Mouse (Mus musculus): ENCODE results near the gene Fer1l5. TPM values are rescaled to one million over a fixed set of nuclear protein-coding genes. Genes with fewer than 3 reads are reported as not detected.

Gene Fer1l5
- polyA plus RNA-seq, 1 experiment from 2014 or later = 1.3 TPM

- WGBS = 48% methylated on average over 12 of the region's 12 CpGs
- H3K4me1 ChIP-seq (replicated peaks) = peaks cover 15% of the 10 kb centered on the region
- no peak overlapping the region for H3K27ac ChIP-seq (ENCODE audit: poor library complexity, severe bottlenecking)
- no peaks in the 10 kb centered on the region for H3K27me3 ChIP-seq (replicated peaks)
- H3K9ac ChIP-seq = peak overlapping the region; percentile 97
- H3K9me3 ChIP-seq (replicated peaks) = no peaks in the 10 kb centered on the region
- H3K36me3 ChIP-seq = peaks cover 32% of the 10 kb centered on the region
- H3K4me2 ChIP-seq = peak overlapping the region; percentile 86
- ATAC-seq (ENCODE audit: insufficient number of reproducible peaks, low FRiP score) = no peak
- H3K4me3 ChIP-seq = peak overlapping the region; percentile 77
These were observed 4.4 kb upstream of the Fer1l5 start for GRCm38 (mm10) chr1:36367698-36368097.

GRCm38 (mm10) chr1:36368112-36368968 lies 3.8 kb upstream of the Fer1l5 start:
- ATAC-seq (ENCODE audit: insufficient number of reproducible peaks, low FRiP score) = peak; percentile 90
- peak overlapping the region; percentile 77 for H3K4me3 ChIP-seq
- H3K36me3 ChIP-seq = peaks cover 26% of the 10 kb centered on the region
- no peaks in the 10 kb centered on the region for H3K9me3 ChIP-seq (replicated peaks)
- peaks cover 15% of the 10 kb centered on the region for H3K4me1 ChIP-seq (replicated peaks)
- H3K27me3 ChIP-seq (replicated peaks) = no peaks in the 10 kb centered on the region
- H3K9ac ChIP-seq = peak overlapping the region; percentile 97
- H3K4me2 ChIP-seq = peak overlapping the region; percentile 86
- WGBS = 4% methylated on average over 53 of the region's 55 CpGs
- peak overlapping the region; percentile 65 for H3K27ac ChIP-seq (ENCODE audit: poor library complexity, severe bottlenecking)

GRCm38 (mm10) chr1:36368969-36369645 lies 3.0 kb upstream of the Fer1l5 start, which contains the start of gene Kansl3:
TSS of gene Kansl3 (minus strand) at chr1:36369181.
- Histone ChIP-seq H3K27me3 (replicated peaks) (no peaks in the 10 kb centered on the region), H3K9ac (peak within 1 kb of the TSS; percentile 97)
- WGBS = 3% methylated on average over 61 of the region's 61 CpGs

GRCm38 (mm10) chr1:36370918-36371317 lies 1.2 kb upstream of the Fer1l5 start:
- Histone ChIP-seq H3K36me3 (peaks cover 8% of the 10 kb centered on the region), H3K27ac (ENCODE audit: poor library complexity, severe bottlenecking) (no peak overlapping the region), H3K9me3 (replicated peaks) (no peaks in the 10 kb centered on the region), H3K9ac (no peak overlapping the region), H3K4me1 (replicated peaks) (peaks cover 15% of the 10 kb centered on the region), H3K4me2 (no peak overlapping the region), H3K4me3 (no peak overlapping the region), H3K27me3 (replicated peaks) (no peaks in the 10 kb centered on the region)
- 79% methylated on average over 6 of the region's 6 CpGs for WGBS
- ATAC-seq (ENCODE audit: insufficient number of reproducible peaks, low FRiP score) = no peak

More at GRCm38 (mm10) chr1:36368969-36369645, 3.0 kb upstream of the Fer1l5 start, which contains the start of gene Kansl3:
- peak; percentile 88 for ATAC-seq (ENCODE audit: insufficient number of reproducible peaks, low FRiP score)
- H3K27ac ChIP-seq (ENCODE audit: poor library complexity, severe bottlenecking) = peak within 1 kb of the TSS; percentile 65
- peaks cover 15% of the 10 kb centered on the region for H3K4me1 ChIP-seq (replicated peaks)
- H3K4me2 ChIP-seq = peak within 1 kb of the TSS; percentile 86
- no peaks in the 10 kb centered on the region for H3K9me3 ChIP-seq (replicated peaks)
- peak within 1 kb of the TSS; percentile 77 for H3K4me3 ChIP-seq
- H3K36me3 ChIP-seq = peaks cover 19% of the 10 kb centered on the region

- no peaks in the 10 kb centered on the region for H3K36me3 ChIP-seq
- no peak overlapping the region for H3K9ac ChIP-seq
- H3K27me3 ChIP-seq (replicated peaks) = no peaks in the 10 kb centered on the region
- H3K4me2 ChIP-seq = no peak overlapping the region
- no peak for ATAC-seq (ENCODE audit: insufficient number of reproducible peaks, low FRiP score)
- H3K4me1 ChIP-seq (replicated peaks) = no peaks in the 10 kb centered on the region
- 61% methylated on average over 6 of the region's 6 CpGs for WGBS
- no peak overlapping the region for H3K27ac ChIP-seq (ENCODE audit: poor library complexity, severe bottlenecking)
- no peaks in the 10 kb centered on the region for H3K9me3 ChIP-seq (replicated peaks)
- no peak overlapping the region for H3K4me3 ChIP-seq
These were observed 6.8 kb downstream of the Fer1l5 start for GRCm38 (mm10) chr1:36378880-36379279.

GRCm38 (mm10) chr1:36379582-36379981 lies 7.5 kb downstream of the Fer1l5 start:
- H3K4me2 ChIP-seq = no peak overlapping the region
- peaks cover 1% of the 10 kb centered on the region; the same call in 1 of the 2 replicates for H3K4me1 ChIP-seq (replicated peaks)
- 75% methylated on average over 4 of the region's 4 CpGs for WGBS
- no peak overlapping the region for H3K4me3 ChIP-seq
- no peaks in the 10 kb centered on the region for H3K36me3 ChIP-seq
- H3K9ac ChIP-seq = no peak overlapping the region
- H3K27me3 ChIP-seq (replicated peaks) = no peaks in the 10 kb centered on the region
- ATAC-seq (ENCODE audit: insufficient number of reproducible peaks, low FRiP score) = no peak
- H3K9me3 ChIP-seq (replicated peaks) = no peaks in the 10 kb centered on the region
- no peak overlapping the region for H3K27ac ChIP-seq (ENCODE audit: poor library complexity, severe bottlenecking)

- Histone ChIP-seq H3K36me3 (no peaks in the 10 kb centered on the region), H3K27ac (ENCODE audit: poor library complexity, severe bottlenecking) (no peak overlapping the region), H3K27me3 (replicated peaks) (no peaks in the 10 kb centered on the region), H3K9ac (no peak overlapping the region), H3K4me1 (replicated peaks) (peaks cover 6% of the 10 kb centered on the region; the same call in 1 of the 2 replicates), H3K4me2 (no peak overlapping the region), H3K9me3 (replicated peaks) (no peaks in the 10 kb centered on the region), H3K4me3 (no peak overlapping the region)
- WGBS = 18% methylated on average over 6 of the region's 6 CpGs
- ATAC-seq (ENCODE audit: insufficient number of reproducible peaks, low FRiP score) = no peak
These were observed 24.9 kb downstream of the Fer1l5 start for GRCm38 (mm10) chr1:36397041-36397440.

- Histone ChIP-seq H3K36me3 (no peaks in the 10 kb centered on the region), H3K4me2 (no peak overlapping the region), H3K4me1 (replicated peaks) (no peaks in the 10 kb centered on the region), H3K9ac (no peak overlapping the region), H3K4me3 (no peak overlapping the region), H3K27me3 (replicated peaks) (no peaks in the 10 kb centered on the region), H3K9me3 (replicated peaks) (no peaks in the 10 kb centered on the region), H3K27ac (ENCODE audit: poor library complexity, severe bottlenecking) (no peak overlapping the region)
- no peak for ATAC-seq (ENCODE audit: insufficient number of reproducible peaks, low FRiP score)
- WGBS = 74% methylated on average over 4 of the region's 4 CpGs
These were observed 29.4 kb downstream of the Fer1l5 start for GRCm38 (mm10) chr1:36401509-36401908.

- Histone ChIP-seq H3K9ac (no peak overlapping the region), H3K27me3 (replicated peaks) (no peaks in the 10 kb centered on the region), H3K4me2 (no peak overlapping the region), H3K9me3 (replicated peaks) (no peaks in the 10 kb centered on the region), H3K4me1 (replicated peaks) (no peaks in the 10 kb centered on the region), H3K36me3 (no peaks in the 10 kb centered on the region), H3K27ac (ENCODE audit: poor library complexity, severe bottlenecking) (no peak overlapping the region), H3K4me3 (no peak overlapping the region)
- 79% methylated on average over 6 of the region's 6 CpGs for WGBS
- no peak for ATAC-seq (ENCODE audit: insufficient number of reproducible peaks, low FRiP score)
These were observed 32.4 kb downstream of the Fer1l5 start for GRCm38 (mm10) chr1:36404531-36404930.

- Histone ChIP-seq H3K9me3 (replicated peaks) (no peaks in the 10 kb centered on the region), H3K36me3 (peaks cover 84% of the 10 kb centered on the region), H3K4me2 (no peak overlapping the region), H3K27ac (ENCODE audit: poor library complexity, severe bottlenecking) (no peak overlapping the region), H3K4me1 (replicated peaks) (0 out of 2 replicates have a peak, but pooled peaks cover 5% of the 10 kb centered on the region), H3K9ac (no peak overlapping the region), H3K27me3 (replicated peaks) (no peaks in the 10 kb centered on the region), H3K4me3 (no peak overlapping the region)
- no peak for ATAC-seq (ENCODE audit: insufficient number of reproducible peaks, low FRiP score)
- 78% methylated on average over 2 of the region's 2 CpGs for WGBS
These were observed 57.4 kb downstream of the Fer1l5 start for GRCm38 (mm10) chr1:36429511-36429910.

- no peak overlapping the region for H3K9ac ChIP-seq
- H3K9me3 ChIP-seq (replicated peaks) = no peaks in the 10 kb centered on the region
- H3K4me3 ChIP-seq = no peak overlapping the region
- H3K4me2 ChIP-seq = no peak overlapping the region
- no peak for ATAC-seq (ENCODE audit: insufficient number of reproducible peaks, low FRiP score)
- peaks cover 81% of the 10 kb centered on the region for H3K36me3 ChIP-seq
- no peak overlapping the region for H3K27ac ChIP-seq (ENCODE audit: poor library complexity, severe bottlenecking)
- H3K27me3 ChIP-seq (replicated peaks) = no peaks in the 10 kb centered on the region
- WGBS = 74% methylated on average over 4 of the region's 4 CpGs
- 0 out of 2 replicates have a peak, but pooled peaks cover 5% of the 10 kb centered on the region for H3K4me1 ChIP-seq (replicated peaks)
These were observed 60.9 kb downstream of the Fer1l5 start for GRCm38 (mm10) chr1:36432999-36433398.

Measured in heart, embryonic 12.5 days (tissue).